Mouse (Mus musculus): Measurements from ENCODE around the gene Olfr472. TPM values are rescaled to one million over a fixed set of nuclear protein-coding genes. Genes with fewer than 3 reads are reported as not detected.
"Not testable (repeated sequence)": the region's sequence is repeated elsewhere in the genome, so short reads cannot be mapped to it uniquely, and the experiment has no call there.

The Olfr472 gene
- total RNA-seq (2021), result not detected
- long read RNA-seq, experiment 1, result 0 reads
- long read RNA-seq, experiment 2, result 0 reads

DNA sequence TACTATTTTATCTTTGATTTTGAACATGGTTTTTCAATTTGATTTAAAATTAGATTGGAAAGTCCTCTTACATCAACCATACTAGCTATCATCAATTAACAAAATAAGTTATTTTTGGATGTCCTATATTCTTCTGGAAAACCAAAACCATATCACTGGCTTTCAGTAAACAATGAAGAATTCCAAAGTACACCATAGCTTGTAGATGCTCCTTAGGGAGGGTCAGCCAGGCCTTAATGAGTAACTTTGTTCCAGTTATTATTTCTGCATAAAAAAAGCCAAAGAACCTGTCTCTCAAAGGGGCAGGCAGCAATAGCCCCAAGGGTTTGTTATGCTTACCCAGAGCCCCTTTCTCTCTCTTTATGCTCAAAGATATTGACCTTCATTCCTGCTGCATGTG is at the start of gene Olfr472:
TSS of gene Olfr472 (plus strand) at position 301 of the 400 bp plus-strand sequence.
- intact Hi-C loops (cut with DNase I), result no loop called here
- DNase-seq, result no peak

DNA sequence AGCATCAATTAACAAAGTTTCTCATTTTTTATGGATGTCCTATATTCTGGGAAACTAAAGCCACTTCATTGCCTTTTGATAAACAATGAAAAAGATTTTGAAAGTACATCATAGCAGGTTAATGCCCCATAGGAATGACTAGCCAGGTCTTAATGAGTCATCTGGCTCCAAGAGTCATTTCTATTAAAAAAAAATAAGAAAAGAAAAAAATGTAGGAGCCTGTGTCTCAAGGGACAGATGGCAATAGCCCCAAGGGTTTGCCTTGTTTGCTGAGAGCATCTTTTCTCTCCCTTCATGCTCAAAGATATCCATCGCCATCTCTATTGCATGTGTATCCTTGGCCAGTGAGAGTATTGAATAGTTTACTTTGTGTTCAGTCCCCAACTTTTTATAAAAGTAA is 32.4 kb downstream of the Olfr472 start, which contains the start of gene Olfr473:
TSS of gene Olfr473 (plus strand) at position 301 of the 400 bp plus-strand sequence.
- DNase-seq, result no peak
- intact Hi-C loops (cut with DNase I), result no loop called here

DNA sequence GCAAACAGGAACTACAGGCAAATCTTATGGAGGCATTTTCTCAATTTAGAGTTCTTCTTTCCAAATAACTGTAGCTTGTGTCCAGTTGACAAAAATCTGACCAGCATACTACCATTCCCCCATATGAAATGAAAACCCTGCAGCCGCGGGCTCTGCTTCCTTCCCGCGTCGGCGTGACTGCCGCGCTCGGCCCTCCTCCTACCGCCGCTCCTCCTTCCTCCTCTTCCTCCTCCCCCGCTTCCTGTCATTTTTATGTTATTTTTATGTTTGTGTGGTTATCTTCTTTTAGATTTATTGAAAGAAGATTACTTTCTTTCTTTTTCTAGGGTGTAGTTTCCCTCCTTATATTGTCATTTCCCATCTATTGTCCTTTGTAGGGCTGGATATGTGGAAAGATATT is 54.8 kb downstream of the Olfr472 start:
- DNase-seq; intact Hi-C loops (cut with DNase I): not testable (repeated sequence)

DNA sequence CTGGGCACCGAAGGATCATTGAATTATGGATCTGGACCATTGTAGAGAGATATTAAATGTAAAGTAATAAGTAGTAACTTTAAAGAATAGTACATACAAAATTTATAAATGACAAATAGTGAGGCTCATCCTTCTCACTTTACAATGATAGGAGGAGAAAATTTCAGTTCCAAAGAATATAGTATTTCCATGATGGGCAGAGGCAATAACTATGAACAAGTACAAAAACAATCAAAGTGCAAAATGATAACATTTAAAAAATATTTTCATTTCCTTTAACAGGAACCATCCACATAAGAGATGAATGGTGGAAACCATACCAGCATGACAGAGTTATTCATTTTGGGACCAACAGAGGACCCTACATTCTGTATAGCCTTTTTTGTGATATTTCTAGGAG is 56.6 kb downstream of the Olfr472 start, which contains the start of gene Olfr474:
TSS of gene Olfr474 (plus strand) at position 301 of the 400 bp plus-strand sequence.
- DNase-seq, result no peak
- intact Hi-C loops (cut with DNase I), result no loop called here

Other genes starting within 250 kb of the Olfr472 start
- under 1 TPM; 0.23 to 0.30 TPM for gene Cyb5r2, start 139.9 kb upstream of the Olfr472 start, total RNA-seq (2021)
- not detected for gene Ovch2, start 96.7 kb upstream of the Olfr472 start, total RNA-seq (2021)
- not detected for gene Olfr467, start 85.6 kb upstream of the Olfr472 start, total RNA-seq (2021)
- not detected for gene Olfr469, start 72.4 kb upstream of the Olfr472 start, total RNA-seq (2021)
- not detected for gene Olfr470, start 50.4 kb upstream of the Olfr472 start, total RNA-seq (2021)
- not detected for gene Olfr473, start 32.5 kb downstream of the Olfr472 start, total RNA-seq (2021)
- gene Olfr474, start 56.7 kb downstream of the Olfr472 start, total RNA-seq (2021), result not detected
- gene Olfr476, start 66.9 kb downstream of the Olfr472 start, total RNA-seq (2021), result not detected
- not detected for gene Olfr477, start 88.8 kb downstream of the Olfr472 start, total RNA-seq (2021)
- gene Olfr478, start 136.1 kb downstream of the Olfr472 start, total RNA-seq (2021), result not detected
- not detected for gene Olfr479, start 152.8 kb downstream of the Olfr472 start, total RNA-seq (2021)
- not detected for gene Olfr480, start 169.4 kb downstream of the Olfr472 start, total RNA-seq (2021)
- not detected for gene Olfr481, start 182.0 kb downstream of the Olfr472 start, total RNA-seq (2021)
- gene Olfr482, start 199.7 kb downstream of the Olfr472 start, total RNA-seq (2021), result under 1 TPM; 0.32 to 0.64 TPM
- not detected for gene Olfr483, start 202.9 kb downstream of the Olfr472 start, total RNA-seq (2021)
- gene Olfr484, start 229.5 kb downstream of the Olfr472 start, total RNA-seq (2021), result not detected